Mouse (Mus musculus) olfactory bulb, adult 2 months (tissue): ENCODE measurements at regions not wholly inside any gene's neighbourhood (a gene's known extent, or its start where the extent isn't known, plus 50 kb on each side); places are given as distances from the start of the nearest gene placed in this dataset.

Source experiments
- CTCF ChIP-seq: fragments of 200-500 bp; IDR thresholded peaks from 2 replicates; pipeline ENCODE4 v1.5.1; 2012; ENCODE audit warnings: low read depth, mild to moderate bottlenecking, low read length, moderate library complexity; ENCODE audit not compliant: insufficient read depth
- POLR2A ChIP-seq: fragments of 200-500 bp; IDR thresholded peaks from 2 replicates; pipeline ENCODE4 v1.6.1; 2012; ENCODE audit warnings: mild to moderate bottlenecking, low read depth, low read length, moderate library complexity; ENCODE audit not compliant: insufficient read depth

GRCm38 (mm10) chr1:164551019-164551418 is 92.9 kb upstream of the Atp1b1 start:
- TF ChIP-seq POLR2A (no peak), CTCF (no peak)
